Comparison of ENCODE assay signal across 11 mouse cellular contexts in the genomic region with DNA sequence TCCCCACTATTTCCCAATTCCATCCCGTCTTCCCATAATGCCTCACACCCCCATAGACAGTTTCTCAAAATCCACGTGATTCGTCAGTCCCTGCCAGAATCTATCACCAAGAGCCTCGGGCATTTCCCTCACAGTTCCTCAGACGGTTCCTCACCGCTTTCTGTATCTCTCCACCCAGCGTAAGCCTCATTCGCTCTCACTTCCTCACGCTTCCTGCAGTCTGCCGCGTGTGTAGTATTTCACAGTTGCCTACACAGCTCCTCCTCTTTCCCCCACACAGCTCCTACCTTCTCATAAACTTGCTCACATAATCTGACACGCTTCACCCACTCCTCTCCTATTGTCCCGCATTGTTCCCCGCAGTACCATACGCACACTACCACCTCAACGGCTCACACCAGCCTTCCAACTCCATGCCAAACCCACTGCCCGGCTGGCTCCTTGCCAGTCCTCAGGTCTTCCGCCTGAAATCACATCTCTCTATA. TPM values are rescaled to one million over a fixed set of nuclear protein-coding genes. Genes with fewer than 3 reads are reported as not detected.
DNase-seq lines count a peak whose midpoint lies in the region; ATAC-seq and TF ChIP-seq lines count a peak whose summit lies in the region.
"Had no signal": no experiment of that assay in that cellular context is flagged by ENCODE, and none has a peak within 500 bp of the region (broad histone marks: within the 10 kb centered on the region; RNA-seq: fewer than 3 reads in every experiment).

No protein-coding gene starts in this region.

- no peak; the same call in 1 of the 2 replicates for TF ChIP-seq RAD21 in CH12.LX (IDR thresholded peaks at IDR 0.05; ENCODE audit: low read depth, low read length)

- peak; percentile 50; the same call in 1 of the 2 replicates for TF ChIP-seq POLR2A in CH12.LX (IDR thresholded peaks at IDR 0.05; ENCODE audit: low read depth, low read length)

- H3K4me2 ChIP-seq in hindbrain, embryonic 14.5 days (replicated peaks) = no peak overlapping the region
- no peak overlapping the region for H3K4me2 ChIP-seq in hindbrain, embryonic 11.5 days (replicated peaks; ENCODE audit: low read depth, low read length)
- peak overlapping the region; percentile 48; the same call in 1 of the 2 replicates for H3K4me2 ChIP-seq in CH12.LX (ENCODE audit: insufficient read depth, low read depth, poor library complexity, severe bottlenecking)
- H3K4me2 ChIP-seq in forebrain, embryonic 13.5 days = peak overlapping the region; percentile 33
- H3K4me2 ChIP-seq: embryonic facial prominence, embryonic 15.5 days; neural tube, embryonic 13.5 days had no signal

- dilution Hi-C loops in CH12.LX (cut with MboI; ENCODE audit: extremely low pct_ligation_motif_present, extremely low pct_unique_long_range_greater_than_20kb, low sequenced_read_pairs) = no loop called here

- H3K36me3 ChIP-seq in hindbrain, embryonic 14.5 days (replicated peaks; ENCODE audit: control insufficient read depth, insufficient read depth) = peaks cover 99% of the 10 kb centered on the region
- H3K36me3 ChIP-seq in hindbrain, embryonic 11.5 days (ENCODE audit: control insufficient read depth, insufficient read depth, low read length) = peaks cover 4% of the 10 kb centered on the region
- H3K36me3 ChIP-seq in CH12.LX (replicated peaks in 1 of 2; ENCODE audit: control insufficient read depth in 1 of 2, insufficient read depth in 1 of 2, low read length in 1 of 2) = no peaks in the 10 kb centered on the region
- H3K36me3 ChIP-seq in forebrain, embryonic 13.5 days (ENCODE audit: poor library complexity, severe bottlenecking) = peaks cover 98% of the 10 kb centered on the region

- no peaks in the 10 kb centered on the region for H3K9me3 ChIP-seq in hindbrain, embryonic 14.5 days (ENCODE audit: control insufficient read depth, low read length)
- no peaks in the 10 kb centered on the region for H3K9me3 ChIP-seq in hindbrain, embryonic 11.5 days (ENCODE audit: control insufficient read depth, low read length)
- no peaks in the 10 kb centered on the region for H3K9me3 ChIP-seq in CH12.LX (replicated peaks; ENCODE audit: low read length)
- no peaks in the 10 kb centered on the region for H3K9me3 ChIP-seq in forebrain, embryonic 13.5 days (replicated peaks)
- H3K9me3 ChIP-seq: embryonic facial prominence, embryonic 15.5 days; neural tube, embryonic 13.5 days had no signal

- DNase-seq in hindbrain, embryonic 14.5 days (ENCODE audit: low spot score) = no peak
- DNase-seq in hindbrain, embryonic 11.5 days (ENCODE audit: low spot score) = no peak
- DNase-seq in CH12.LX (ENCODE audit: extremely low read depth) = peak; percentile 84
- peak; percentile 44 for DNase-seq in lung, postnatal 25 days (ENCODE audit: low spot score)
- DNase-seq in embryo, embryonic 11 days = no peak
- no peak for DNase-seq in ovary, postnatal 14 days (ENCODE audit: low spot score)
- DNase-seq in gastrocnemius, adult 2 months = no peak
- DNase-seq: kidney, adult 11 months had no signal

- 0 out of 2 replicates have a peak overlapping the region, but pooled peaks have one; percentile 10 for H3K27ac ChIP-seq in hindbrain, embryonic 14.5 days
- H3K27ac ChIP-seq in hindbrain, embryonic 11.5 days (ENCODE audit: low read depth, low read length) = no peak overlapping the region
- H3K27ac ChIP-seq in CH12.LX (ENCODE audit: insufficient read depth, low read depth) = no peak overlapping the region
- H3K27ac ChIP-seq in forebrain, embryonic 13.5 days = peak overlapping the region; percentile 89
- no peak overlapping the region for H3K27ac ChIP-seq in gastrocnemius, adult 2 months
- H3K27ac ChIP-seq: embryonic facial prominence, embryonic 15.5 days had no signal

- peak; percentile 65 for TF ChIP-seq EP300 in CH12.LX (IDR thresholded peaks at IDR 0.05; ENCODE audit: low read length)

- H3K27me3 ChIP-seq in hindbrain, embryonic 14.5 days (ENCODE audit: control insufficient read depth, insufficient read depth, low read length) = no peaks in the 10 kb centered on the region
- H3K27me3 ChIP-seq in hindbrain, embryonic 11.5 days (ENCODE audit: control insufficient read depth, insufficient read depth, low read length) = no peaks in the 10 kb centered on the region
- peaks cover 14% of the 10 kb centered on the region for H3K27me3 ChIP-seq in CH12.LX (replicated peaks)
- H3K27me3 ChIP-seq in forebrain, embryonic 13.5 days = no peaks in the 10 kb centered on the region
- H3K27me3 ChIP-seq: embryonic facial prominence, embryonic 15.5 days; neural tube, embryonic 13.5 days had no signal

- intact Hi-C loops in gastrocnemius, adult 2 months (cut with DNase I) = no loop called here

- H3K4me3 ChIP-seq in hindbrain, embryonic 14.5 days (replicated peaks; ENCODE audit: low read length) = no peak overlapping the region
- no peak overlapping the region for H3K4me3 ChIP-seq in hindbrain, embryonic 11.5 days (ENCODE audit: low read depth, low read length)
- peak overlapping the region in 2 of 3 experiments; percentile 25 to 27 for H3K4me3 ChIP-seq in CH12.LX (replicated peaks in 1 of 3; ENCODE audit: low read depth in 2 of 3, low read length in 2 of 3, poor library complexity in 1 of 3)
- no peak overlapping the region for H3K4me3 ChIP-seq in forebrain, embryonic 13.5 days
- no peak overlapping the region for H3K4me3 ChIP-seq in gastrocnemius, adult 2 months
- H3K4me3 ChIP-seq: embryonic facial prominence, embryonic 15.5 days; neural tube, embryonic 13.5 days had no signal

- no peak overlapping the region for H3K9ac ChIP-seq in hindbrain, embryonic 14.5 days
- no peak overlapping the region for H3K9ac ChIP-seq in hindbrain, embryonic 11.5 days (ENCODE audit: low read depth, low read length)
- H3K9ac ChIP-seq in CH12.LX (ENCODE audit: insufficient read depth, low read depth) = peak overlapping the region; percentile 15; the same call in 1 of the 2 replicates
- no peak overlapping the region for H3K9ac ChIP-seq in forebrain, embryonic 13.5 days
- H3K9ac ChIP-seq: embryonic facial prominence, embryonic 15.5 days; neural tube, embryonic 13.5 days had no signal

- WGBS in hindbrain, embryonic 14.5 days = 73% methylated on average over 18 of the region's 18 CpGs
- 88% methylated on average over 18 of the region's 18 CpGs for WGBS in hindbrain, embryonic 11.5 days
- WGBS in forebrain, embryonic 13.5 days = 52% methylated on average over 18 of the region's 18 CpGs

- in situ Hi-C loops in CH12.LX (cut with MboI; ENCODE audit: low pct_ligation_motif_present, low pct_unique_long_range_greater_than_20kb, low sequenced_read_pairs) = loop anchor here (10.0 kb wide), 1 partner anchor 127 kb away; no protein-coding TSS in a partner anchor

- TF ChIP-seq CTCF in CH12.LX (conservative IDR thresholded peaks at IDR 0.05 in 1 of 2, IDR thresholded peaks at IDR 0.05 in 1 of 2; ENCODE audit: low read depth in 2 of 2, low read length in 2 of 2) = no peak; a peak in 1 of 4 replicates
- no peak for TF ChIP-seq CTCF in gastrocnemius, adult 2 months (IDR thresholded peaks at IDR 0.05)

- no peak for ATAC-seq in hindbrain, embryonic 14.5 days (ENCODE audit: low FRiP score)
- ATAC-seq in hindbrain, embryonic 11.5 days (ENCODE audit: low FRiP score) = no peak
- ATAC-seq in forebrain, embryonic 13.5 days = peak; percentile 88

- H3K4me1 ChIP-seq in hindbrain, embryonic 14.5 days (replicated peaks; ENCODE audit: control insufficient read depth, insufficient read depth, low read length) = no peaks in the 10 kb centered on the region
- H3K4me1 ChIP-seq in hindbrain, embryonic 11.5 days (replicated peaks; ENCODE audit: control insufficient read depth, insufficient read depth, low read length) = no peaks in the 10 kb centered on the region
- peaks cover 6 to 37% of the 10 kb centered on the region in 2 experiments for H3K4me1 ChIP-seq in CH12.LX (ENCODE audit: control insufficient read depth in 1 of 2, insufficient read depth in 2 of 2)
- H3K4me1 ChIP-seq in forebrain, embryonic 13.5 days = peaks cover 36% of the 10 kb centered on the region
- H3K4me1 ChIP-seq: embryonic facial prominence, embryonic 15.5 days had no signal

- H3K79me2 ChIP-seq in CH12.LX (replicated peaks; ENCODE audit: control insufficient read depth, extremely low read depth, insufficient read depth, poor library complexity, severe bottlenecking) = no peaks in the 10 kb centered on the region

TF ChIP-seq in CH12.LX, 34 proteins besides CTCF, POLR2A, EP300 and RAD21 (continues in another document):
- TF ChIP-seq ZC3H11A (IDR thresholded peaks at IDR 0.05; ENCODE audit: low read depth, low read length) (no peak), UBTF (IDR thresholded peaks at IDR 0.05; ENCODE audit: low read depth, low read length) (no peak), USF1 (IDR thresholded peaks at IDR 0.05; ENCODE audit: low read depth, low read length) (peak; percentile 19; the same call in 1 of the 2 replicates), JUND (conservative IDR thresholded peaks at IDR 0.05; ENCODE audit: low read depth, low read length) (peak; percentile 11; the same call in 1 of the 2 replicates), USF2 (conservative IDR thresholded peaks at IDR 0.05; ENCODE audit: low read depth, low read length) (no peak; the same call in 1 of the 2 replicates), SMC3 (IDR thresholded peaks at IDR 0.05; ENCODE audit: low read depth, low read length) (no peak; the same call in 1 of the 2 replicates), ETS1 (conservative IDR thresholded peaks at IDR 0.05; ENCODE audit: low read depth, low read length) (peak; percentile 23), MAZ (IDR thresholded peaks at IDR 0.05; ENCODE audit: low read depth, low read length) (no peak), ZMIZ1 (IDR thresholded peaks at IDR 0.05; ENCODE audit: low read depth, low read length) (0 out of 2 replicates have a peak, but pooled peaks have one; percentile 39), MXI1 (IDR thresholded peaks at IDR 0.05; ENCODE audit: low read depth, low read length) (peak; percentile 66; the same call in 1 of the 2 replicates), MEF2A (IDR thresholded peaks at IDR 0.05; ENCODE audit: borderline replicate concordance, low read depth, low read length) (peak; percentile 44; the same call in 1 of the 2 replicates), MAFK (IDR thresholded peaks at IDR 0.05; ENCODE audit: insufficient replicate concordance, low read length) (no peak), MAX (IDR thresholded peaks at IDR 0.05; ENCODE audit: low read length) (peak; percentile 86), KAT2A (IDR thresholded peaks at IDR 0.05; ENCODE audit: insufficient replicate concordance, low read length) (no peak), E2F4 (IDR thresholded peaks at IDR 0.05; ENCODE audit: insufficient replicate concordance, low read depth, low read length) (no peak)

RNA-seq across cellular contexts. Expression of a gene that starts 30.2 kb away (rescaled TPM):
- 395 and 421 TPM in 2 replicates for polyA plus RNA-seq in hindbrain, embryonic 14.5 days (2014; fragmentation: Nextera tagmentation; extraction: Ambion mirVana)
- polyA plus RNA-seq in hindbrain, embryonic 11.5 days (2014; fragmentation: Nextera tagmentation; extraction: Ambion mirVana) = 72.0 and 82.8 TPM in 2 replicates
- total RNA-seq in CH12.LX (2012; rRNA removed) = 0.17 and 0.25 TPM in 2 replicates
- 0.11 and 0.17 TPM in 2 replicates for total RNA-seq in CH12.LX (2014; rRNA removed)
- 0.61 and 0.93 TPM in 2 replicates for polyA plus RNA-seq in CH12.LX (2012; ENCODE audit: insufficient read length, low read depth)
- polyA plus RNA-seq in forebrain, embryonic 13.5 days (2015; fragmentation: Nextera tagmentation; extraction: Ambion mirVana) = 205 and 224 TPM in 2 replicates
- total RNA-seq in gastrocnemius, adult 2 months (2021) = 1 to 10 TPM; 1.3 to 1.4 TPM

Comparison
In these comparisons a context has a peak if more than half of its experiments do, and no peak if none do; other contexts are left out.
1. H3K27ac ChIP-seq: peak in hindbrain, embryonic 14.5 days (single experiment) and forebrain, embryonic 13.5 days (single experiment); none in hindbrain, embryonic 11.5 days (single experiment), CH12.LX (single experiment) and gastrocnemius, adult 2 months (single experiment).
2. DNase-seq: peak in CH12.LX (single experiment) and lung, postnatal 25 days (single experiment); none in hindbrain, embryonic 14.5 days (single experiment), hindbrain, embryonic 11.5 days (single experiment), embryo, embryonic 11 days (single experiment), ovary, postnatal 14 days (single experiment) and gastrocnemius, adult 2 months (single experiment).
3. H3K4me2 ChIP-seq: peak in CH12.LX (single experiment) and forebrain, embryonic 13.5 days (single experiment); none in hindbrain, embryonic 14.5 days (single experiment) and hindbrain, embryonic 11.5 days (single experiment).
4. H3K4me3 ChIP-seq: peak in CH12.LX (2 of 3); none in hindbrain, embryonic 14.5 days (single experiment), hindbrain, embryonic 11.5 days (single experiment), forebrain, embryonic 13.5 days (single experiment) and gastrocnemius, adult 2 months (single experiment).
5. RNA of a gene that starts 30.2 kb away (polyA plus RNA-seq): 395 to 421 TPM in hindbrain, embryonic 14.5 days, 205 to 224 TPM in forebrain, embryonic 13.5 days and 72.0 to 82.8 TPM in hindbrain, embryonic 11.5 days; 0.61 to 0.93 TPM in CH12.LX; every median in the first group is over 10 times any median in the second.